Mouse (Mus musculus) E14TG2a.4 (cell line): ENCODE results near the gene P3h4.

Experiments
- CTCF ChIP-seq: conservative IDR thresholded peaks from 2 replicates; pipeline ENCODE4 v1.5.1; 2014; ENCODE audit warnings: low read length
- NANOG ChIP-seq: IDR thresholded peaks from 2 replicates; pipeline ENCODE4 v1.6.1; 2014; ENCODE audit warnings: borderline replicate concordance, low read length, mixed read lengths
- POU5F1 ChIP-seq: IDR thresholded peaks from 2 replicates; pipeline ENCODE4 v1.6.1; 2014; ENCODE audit warnings: low read length, borderline replicate concordance

DNA sequence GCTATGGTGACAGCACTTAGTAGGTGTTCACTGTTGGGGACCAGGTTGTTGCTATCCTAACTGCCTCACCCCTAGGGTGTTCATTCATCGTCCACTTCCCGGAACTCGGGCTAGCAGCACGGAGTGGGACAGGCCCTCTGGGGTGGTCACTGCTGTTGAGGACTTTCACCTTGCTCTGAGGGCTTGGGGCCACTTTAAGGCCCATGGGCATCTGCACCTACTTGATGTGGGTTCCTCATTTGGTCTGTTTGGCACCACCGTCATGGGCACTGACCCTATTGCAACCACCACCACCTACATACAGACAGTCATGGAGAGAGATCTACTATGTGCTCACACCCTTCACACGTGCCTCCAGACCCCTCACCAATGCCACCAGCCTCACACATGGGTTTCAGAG, 27.5 kb downstream of the P3h4 start:
- TF ChIP-seq CTCF (no peak), POU5F1 (no peak), NANOG (no peak)
